Mouse (Mus musculus) E14TG2a.4 (cell line): ENCODE data around the gene Rps15.
"Not testable (repeated sequence)": the region's sequence is repeated elsewhere in the genome, so short reads cannot be mapped to it uniquely, and the experiment has no call there.

Source experiments
- CTCF ChIP-seq: conservative IDR thresholded peaks from 2 replicates; pipeline ENCODE4 v1.5.1; 2014; ENCODE audit warnings: low read length
- NANOG ChIP-seq: IDR thresholded peaks from 2 replicates; pipeline ENCODE4 v1.6.1; 2014; ENCODE audit warnings: borderline replicate concordance, low read length, mixed read lengths

GRCm38 (mm10) chr10:80248437-80248836 lies 43.8 kb upstream of the Rps15 start:
- not testable (repeated sequence) for TF ChIP-seq CTCF, NANOG
